Mouse (Mus musculus): ENCODE data around the gene Ak1. TPM values are rescaled to one million over a fixed set of nuclear protein-coding genes. Genes with fewer than 3 reads are reported as not detected.

The Ak1 gene
- total RNA-seq, 2 experiments from 2014 or later: 71.5 to 143 TPM

GRCm38 (mm10) chr2:32627266-32628043 is 5.9 kb downstream of the Ak1 start:
- no peak for DNase-seq

- no peak for DNase-seq
Observed at GRCm38 (mm10) chr2:32628044-32628550, 6.5 kb downstream of the Ak1 start.

GRCm38 (mm10) chr2:32628729-32629128 is 7.2 kb downstream of the Ak1 start:
- peak; percentile 87 for DNase-seq

GRCm38 (mm10) chr2:32629276-32629976 is 7.9 kb downstream of the Ak1 start:
- DNase-seq: peak; percentile 77

- no peak for DNase-seq
Observed at GRCm38 (mm10) chr2:32630036-32630435, 8.5 kb downstream of the Ak1 start.

- DNase-seq: no peak
Observed at GRCm38 (mm10) chr2:32631046-32631445, 9.5 kb downstream of the Ak1 start.

- peak; percentile 89 for DNase-seq
Observed at GRCm38 (mm10) chr2:32631737-32632394, 10.3 kb downstream of the Ak1 start.

- no peak for DNase-seq
Observed at GRCm38 (mm10) chr2:32633660-32634059, 12.1 kb downstream of the Ak1 start.

GRCm38 (mm10) chr2:32634277-32635105 is 12.9 kb downstream of the Ak1 start:
- DNase-seq: no peak

- no peak for DNase-seq
Observed at GRCm38 (mm10) chr2:32636617-32637016, 15.1 kb downstream of the Ak1 start.

- peak; percentile 70 for DNase-seq
Observed at GRCm38 (mm10) chr2:32637778-32638281, 16.3 kb downstream of the Ak1 start.

GRCm38 (mm10) chr2:32639632-32640031 is 18.1 kb downstream of the Ak1 start:
- DNase-seq: no peak

- no peak for DNase-seq
Observed at GRCm38 (mm10) chr2:32640550-32641051, 19.0 kb downstream of the Ak1 start.

GRCm38 (mm10) chr2:32641810-32642209 is 20.3 kb downstream of the Ak1 start:
- no peak for DNase-seq

GRCm38 (mm10) chr2:32642813-32643212 is 21.3 kb downstream of the Ak1 start:
- DNase-seq: no peak

- no peak for DNase-seq
Observed at GRCm38 (mm10) chr2:32644083-32644482, 22.5 kb downstream of the Ak1 start.

GRCm38 (mm10) chr2:32644799-32645475 is 23.4 kb downstream of the Ak1 start:
- no peak for DNase-seq

GRCm38 (mm10) chr2:32645647-32646046 is 24.1 kb downstream of the Ak1 start:
- DNase-seq: no peak

- DNase-seq: peak; percentile 66
Observed at GRCm38 (mm10) chr2:32646379-32647056, 25.0 kb downstream of the Ak1 start, which contains the start of gene Eng. Gene Eng (plus strand): TSS chr2:32646595.

- DNase-seq: no peak
Observed at GRCm38 (mm10) chr2:32647366-32647765, 25.8 kb downstream of the Ak1 start.

Data from adrenal gland, postnatal 10 days (tissue).